Mouse (Mus musculus) adrenal gland, postnatal 36 days (tissue): ENCODE measurements around the gene Pi4ka. TPM values are rescaled to one million over a fixed set of nuclear protein-coding genes. Genes with fewer than 3 reads are reported as not detected.

Source experiments
- DNase-seq, 2 experiments: peaks; one replicate each; pipeline ENCODE4 v3.0.0; 2021; ENCODE audit warnings: mixed read lengths in 1 of 2
- total RNA-seq, 2 experiments: library from RNA; stranded (reverse); gene quantifications; 2 replicates each; pipeline ENCODE4 v1.2.3; 2021

The Pi4ka gene
- total RNA-seq, 2 experiments from 2014 or later: 90.6 to 97.2 TPM

GRCm38 (mm10) chr16:17336089-17336488 is 70.0 kb downstream of the Pi4ka start:
- DNase-seq: no peak

DNA sequence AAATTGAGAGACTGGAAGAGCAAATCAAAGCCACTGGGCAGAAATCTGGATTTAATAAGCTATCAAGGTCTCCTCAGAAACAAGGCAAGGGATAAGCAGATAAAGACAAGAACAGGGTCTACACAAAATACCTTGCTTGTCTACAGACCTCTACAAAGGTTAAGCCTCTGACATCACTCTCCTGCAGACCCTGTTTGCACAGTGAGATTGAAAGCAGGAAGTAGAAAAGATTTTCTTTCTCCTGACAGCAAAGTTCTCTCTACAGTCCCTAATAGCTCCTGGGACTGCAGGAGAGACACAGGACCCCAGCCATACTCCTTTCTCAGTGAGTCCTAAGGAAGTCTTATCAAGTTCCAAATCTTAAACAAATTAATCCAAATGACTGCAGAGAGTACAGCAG is 71.5 kb downstream of the Pi4ka start:
- DNase-seq: no peak

DNA sequence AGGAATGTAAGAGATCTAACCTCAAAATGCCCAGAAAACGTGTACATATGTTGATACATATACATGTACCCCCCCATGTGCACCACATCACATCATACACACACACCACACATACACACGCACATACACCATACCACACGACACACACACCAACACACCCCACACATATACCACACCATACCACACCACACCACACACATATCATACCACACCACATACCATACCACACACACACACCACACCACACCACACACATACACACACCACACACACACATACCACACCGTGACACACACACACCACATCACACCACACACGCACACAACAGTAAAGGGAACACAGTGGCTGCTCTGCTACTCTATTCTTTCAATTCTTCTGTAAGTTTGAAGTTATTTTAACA is 74.3 kb downstream of the Pi4ka start:
- no peak for DNase-seq

GRCm38 (mm10) chr16:17331116-17331515 is 75.0 kb downstream of the Pi4ka start, which contains the start of gene Serpind1:
Gene Serpind1 (plus strand): TSS chr16:17331371.
- DNase-seq: no peak

- no peak for DNase-seq
Observed at GRCm38 (mm10) chr16:17329848-17330570, 76.1 kb downstream of the Pi4ka start.

DNA sequence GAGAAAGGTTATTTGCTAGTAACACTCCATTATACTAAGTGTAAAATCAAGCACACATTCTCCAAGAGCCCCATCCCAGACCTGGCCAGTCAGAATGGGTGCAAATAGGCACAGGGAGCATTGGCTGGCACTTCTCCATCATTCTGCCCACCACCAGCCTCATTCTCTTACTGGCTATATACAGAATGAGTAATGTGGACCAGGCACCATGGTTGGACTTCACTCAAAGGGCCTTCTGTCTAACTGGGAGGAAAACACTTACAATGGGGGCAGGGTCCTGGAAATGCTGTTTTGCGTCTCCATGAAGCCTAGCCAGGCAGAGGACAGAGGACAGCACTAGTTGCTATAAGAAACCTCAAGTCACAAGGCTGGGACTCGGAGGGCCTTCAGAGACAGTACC is 80.0 kb downstream of the Pi4ka start:
- no peak for DNase-seq

DNA sequence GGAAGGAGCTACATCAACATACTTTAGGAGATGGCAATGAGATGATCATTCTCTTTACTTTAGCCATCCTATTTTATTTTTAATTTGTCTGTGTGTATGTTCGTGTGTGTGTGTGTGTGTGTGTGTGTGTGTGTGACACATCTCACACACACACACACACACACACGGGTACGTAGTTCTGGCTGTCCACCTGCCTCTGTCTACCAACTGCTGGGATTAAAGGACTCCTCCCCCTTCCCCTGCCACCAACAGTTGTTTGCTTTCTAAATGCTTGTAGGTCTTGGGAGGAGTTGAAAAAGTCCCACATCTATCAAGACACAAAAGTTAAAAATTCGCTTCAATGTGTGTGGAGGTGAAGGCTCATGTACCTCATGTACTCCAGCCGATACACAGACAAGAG is 81.4 kb downstream of the Pi4ka start:
- DNase-seq: no peak

DNA sequence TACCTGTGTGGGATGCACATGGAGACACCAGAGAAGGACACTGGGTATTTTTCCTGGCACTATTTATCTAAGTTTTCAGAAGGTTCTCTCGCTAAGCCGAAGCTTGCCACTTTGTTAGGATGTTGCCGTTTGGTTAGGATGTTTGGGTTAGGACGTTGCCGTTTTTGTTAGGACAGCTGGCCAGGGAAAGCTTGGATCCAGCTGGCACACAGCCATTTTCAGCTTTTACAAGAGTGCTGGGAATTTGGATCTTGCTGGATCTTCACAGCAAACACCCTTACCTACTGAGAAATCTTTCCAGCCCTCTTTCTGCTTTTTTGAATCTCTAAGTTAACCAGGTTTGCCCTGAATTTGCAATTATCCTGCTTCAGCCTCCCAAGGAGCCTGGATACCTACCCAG is 84.6 kb downstream of the Pi4ka start:
- no peak for DNase-seq

DNA sequence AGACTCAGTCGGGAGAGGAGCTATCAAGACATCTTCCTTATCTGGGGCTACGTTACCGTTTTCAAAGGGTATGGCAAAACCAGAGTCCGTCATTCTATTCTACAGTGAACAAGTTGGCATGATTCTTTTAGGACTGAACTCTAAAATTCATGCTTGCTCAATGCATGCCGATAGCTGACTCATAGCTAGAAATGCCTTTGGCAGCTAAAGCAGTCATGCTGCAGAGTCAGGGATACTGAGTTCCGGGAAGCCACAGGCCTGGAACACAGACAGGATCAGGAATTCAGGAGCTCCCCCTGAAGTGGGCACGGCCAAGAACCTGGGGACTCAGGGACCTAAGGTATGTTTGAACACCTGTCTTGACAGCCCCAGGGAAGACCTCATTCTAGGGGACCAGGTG is 89.6 kb downstream of the Pi4ka start:
- DNase-seq: peak; percentile 31 to 41

GRCm38 (mm10) chr16:17312531-17312930 is 93.6 kb downstream of the Pi4ka start:
- no peak for DNase-seq

DNA sequence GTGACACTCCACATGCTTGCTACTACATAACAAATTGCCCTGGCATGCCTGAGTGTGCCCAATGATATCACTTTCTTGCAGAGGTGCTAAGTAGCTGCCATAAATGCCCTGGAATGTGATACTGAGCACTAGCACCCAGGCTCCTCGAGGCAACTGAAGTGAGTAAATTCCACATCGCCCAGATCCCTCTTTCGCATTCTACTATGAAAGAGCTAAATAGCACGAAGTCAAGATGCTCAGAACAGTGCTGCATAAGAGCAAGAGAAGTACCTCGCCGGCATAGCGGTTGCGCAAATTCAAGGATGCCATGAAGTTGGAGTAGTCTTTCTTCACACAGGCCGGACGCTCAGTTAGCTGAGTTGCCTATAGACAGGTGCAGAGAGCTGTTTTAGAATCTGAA is 97.1 kb downstream of the Pi4ka start:
- no peak for DNase-seq

- DNase-seq: no peak
Observed at GRCm38 (mm10) chr16:17307461-17307860, 98.7 kb downstream of the Pi4ka start.

GRCm38 (mm10) chr16:17303521-17304245 is 102.4 kb downstream of the Pi4ka start:
- DNase-seq: peak; percentile 21 to 30

- no peak for DNase-seq
Observed at GRCm38 (mm10) chr16:17300818-17301217, 105.3 kb downstream of the Pi4ka start.

DNA sequence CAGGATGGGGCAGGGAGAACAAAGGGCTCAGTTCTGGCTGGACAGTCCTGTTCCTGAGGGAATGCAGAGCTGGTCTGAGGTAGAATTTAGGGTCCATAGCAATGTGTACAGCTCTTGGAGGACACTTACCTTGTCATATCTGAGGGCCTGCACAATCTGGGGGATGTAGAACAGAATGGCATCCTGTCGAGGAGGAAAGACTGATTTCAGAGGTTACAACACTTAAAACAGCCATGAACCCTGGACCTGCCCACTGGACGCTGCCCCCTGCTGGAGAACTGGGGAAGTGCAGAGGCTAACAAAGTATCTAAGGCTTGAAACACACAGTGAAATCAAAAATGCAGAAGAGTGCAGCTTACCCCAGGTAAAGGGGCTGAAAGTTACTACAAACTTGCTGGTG is 113.4 kb downstream of the Pi4ka start:
- DNase-seq: peak; percentile 74 to 83

- DNase-seq: peak; percentile 13 to 58
Observed at GRCm38 (mm10) chr16:17291016-17291415, 115.1 kb downstream of the Pi4ka start.

DNA sequence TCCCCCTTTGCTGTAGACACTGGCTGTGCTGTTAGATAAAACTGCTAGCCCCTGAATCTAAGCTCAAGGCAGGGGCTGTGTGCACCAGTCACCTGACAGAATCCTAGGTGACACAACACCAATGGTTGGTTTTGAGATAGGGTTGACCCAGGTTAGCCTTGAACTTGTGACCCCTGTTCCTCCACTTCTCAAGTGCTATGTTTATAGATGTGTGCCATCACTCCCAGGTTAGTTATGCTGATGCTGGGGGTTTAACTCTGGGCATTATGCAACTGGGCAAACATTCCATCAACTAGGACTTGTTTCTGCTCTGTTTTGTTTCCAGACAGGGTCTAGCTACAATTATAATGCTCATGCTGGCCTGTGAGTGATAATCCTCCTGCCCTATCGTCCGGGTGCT is 119.0 kb downstream of the Pi4ka start:
- no peak for DNase-seq

DNA sequence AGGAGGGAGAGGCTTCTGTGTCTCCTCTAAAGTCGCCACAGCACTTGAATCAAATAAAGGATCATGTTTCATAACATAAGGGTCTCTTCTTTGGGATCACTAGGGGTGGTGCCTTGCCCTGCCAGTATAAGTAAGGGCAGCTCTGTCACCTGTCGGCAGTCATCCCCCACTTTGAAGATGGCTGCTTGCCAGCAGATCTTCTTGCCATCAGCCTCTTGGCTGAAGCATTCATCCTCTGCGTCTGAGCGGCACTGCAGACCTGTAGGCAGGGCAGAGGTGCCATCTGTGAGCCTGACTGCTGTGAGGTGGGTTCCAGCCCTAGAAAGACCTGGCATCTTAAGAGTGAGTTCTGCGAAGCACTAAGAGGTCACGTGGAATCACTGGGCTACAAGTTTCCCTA is 123.0 kb downstream of the Pi4ka start:
- DNase-seq: no peak

DNA sequence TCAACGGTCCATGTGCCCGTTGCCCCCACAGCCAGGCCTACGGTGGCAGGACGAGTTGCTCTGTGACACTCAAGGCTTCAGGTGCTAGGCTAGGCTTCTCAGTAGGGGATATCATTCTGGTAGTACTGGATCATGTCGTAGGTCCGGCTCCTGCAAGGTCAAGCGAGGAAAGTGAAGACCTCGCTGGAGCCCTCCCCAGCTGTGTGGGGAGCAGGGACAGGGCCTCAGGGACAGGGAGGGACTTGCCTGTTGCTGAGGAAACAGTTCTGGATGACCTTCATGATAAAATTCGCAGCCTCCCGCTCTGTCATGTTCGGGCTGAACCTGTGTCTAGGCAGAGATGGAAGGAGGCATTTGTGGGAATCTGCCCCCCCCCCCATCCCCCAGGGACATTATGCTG is 125.6 kb downstream of the Pi4ka start:
- DNase-seq: peak; percentile 49 to 54

- peak; percentile 49 to 61 for DNase-seq
Observed at GRCm38 (mm10) chr16:17277342-17278211, 128.5 kb downstream of the Pi4ka start.

- DNase-seq: peak; percentile 96 to 97
Observed at GRCm38 (mm10) chr16:17276164-17277151, 129.7 kb downstream of the Pi4ka start.
